Mouse (Mus musculus) embryonic facial prominence, embryonic 13.5 days (tissue): ENCODE results near the gene Klhl29. TPM values are rescaled to one million over a fixed set of nuclear protein-coding genes. Genes with fewer than 3 reads are reported as not detected.
A peak's percentile ranks its signal among the peaks of the same experiment; 100 is the strongest.

ENCODE experiments used
- ATAC-seq: fragments of 200-750 bp; cut with Nextera tagmentation; 2 replicates; pipeline ENCODE4 v1.8.0; 2017; ENCODE audit warnings: low read depth; ENCODE audit not compliant: insufficient number of reproducible peaks, insufficient read depth, low FRiP score, low TSS enrichment
- H3K27ac ChIP-seq: fragments of 300-500 bp; sonication (generic); 2 replicates; pipeline ENCODE4 v1.5.1; 2015; ENCODE audit warnings: moderate library complexity, mild to moderate bottlenecking, inconsistent platforms
- H3K27me3 ChIP-seq: fragments of 300-500 bp; sonication (generic); 2 replicates; pipeline ENCODE4 v1.6.1; 2015; ENCODE audit warnings: mild to moderate bottlenecking, inconsistent platforms
- H3K36me3 ChIP-seq: fragments of 300-500 bp; sonication (generic); 2 replicates; pipeline ENCODE4 v1.6.1; 2015; ENCODE audit warnings: mild to moderate bottlenecking, inconsistent platforms
- H3K4me1 ChIP-seq: fragments of 300-500 bp; sonication (generic); 2 replicates; pipeline ENCODE4 v1.6.1; 2015; ENCODE audit warnings: inconsistent platforms
- H3K4me2 ChIP-seq: fragments of 300-500 bp; sonication (generic); 2 replicates; pipeline ENCODE4 v1.6.1; 2015; ENCODE audit warnings: moderate library complexity, mild to moderate bottlenecking, inconsistent platforms
- H3K4me3 ChIP-seq: fragments of 300-500 bp; sonication (generic); 2 replicates; pipeline ENCODE4 v1.5.1; 2015; ENCODE audit warnings: mild to moderate bottlenecking, inconsistent platforms
- H3K9ac ChIP-seq: fragments of 300-500 bp; sonication (generic); 2 replicates; pipeline ENCODE4 v1.6.1; 2015; ENCODE audit warnings: mild to moderate bottlenecking, inconsistent platforms
- H3K9me3 ChIP-seq: fragments of 300-500 bp; sonication (generic); 2 replicates; pipeline ENCODE4 v1.6.1; 2016; ENCODE audit warnings: inconsistent platforms
- WGBS: fragments of 180-500 bp; shearing (Covaris S2); methylation state at CpG from one replicate; pipeline ENCODE4 v1.1.7; 2015; ENCODE audit warnings: mixed read lengths; 5-methylcytosine and 5-hydroxymethylcytosine counted together
- polyA plus RNA-seq: library from polyadenylated mRNA; unstranded; fragments of >200 nt; fragmentation: Nextera tagmentation; extraction: Ambion mirVana; gene quantifications from 2 replicates; pipeline ENCODE4 v1.2.1, GENCODE M21; 2015

The Klhl29 gene
- polyA plus RNA-seq, 1 experiment from 2014 or later = 2.0 TPM

- no peak overlapping the region for H3K4me2 ChIP-seq
- peaks cover 13% of the 10 kb centered on the region for H3K4me1 ChIP-seq
- H3K9me3 ChIP-seq = no peaks in the 10 kb centered on the region
- no peaks in the 10 kb centered on the region for H3K27me3 ChIP-seq
- WGBS = 77% methylated on average over 9 of the region's 9 CpGs
- H3K9ac ChIP-seq = no peak overlapping the region
- H3K36me3 ChIP-seq = no peaks in the 10 kb centered on the region
- H3K27ac ChIP-seq = no peak overlapping the region
- no peak overlapping the region for H3K4me3 ChIP-seq
- no peak for ATAC-seq
These were observed 52.9 kb downstream of the Klhl29 start for GRCm38 (mm10) chr12:5322444-5323087.

GRCm38 (mm10) chr12:5321017-5321416 is 54.5 kb downstream of the Klhl29 start:
- Histone ChIP-seq H3K4me2 (no peak overlapping the region), H3K27me3 (no peaks in the 10 kb centered on the region), H3K36me3 (no peaks in the 10 kb centered on the region), H3K9ac (no peak overlapping the region), H3K4me3 (no peak overlapping the region), H3K4me1 (peaks cover 20% of the 10 kb centered on the region), H3K9me3 (no peaks in the 10 kb centered on the region), H3K27ac (no peak overlapping the region)
- 91% methylated on average over 3 of the region's 3 CpGs for WGBS
- no peak for ATAC-seq

GRCm38 (mm10) chr12:5319359-5319973 is 56.0 kb downstream of the Klhl29 start:
- no peak overlapping the region for H3K4me3 ChIP-seq
- no peaks in the 10 kb centered on the region for H3K27me3 ChIP-seq
- H3K27ac ChIP-seq = 0 out of 2 replicates have a peak overlapping the region, but pooled peaks have one; percentile 1
- H3K9ac ChIP-seq = no peak overlapping the region; the same call in 1 of the 2 replicates
- no peaks in the 10 kb centered on the region for H3K9me3 ChIP-seq
- H3K4me1 ChIP-seq = peaks cover 20% of the 10 kb centered on the region
- no peak for ATAC-seq
- H3K36me3 ChIP-seq = no peaks in the 10 kb centered on the region
- 13% methylated on average over 12 of the region's 12 CpGs for WGBS
- peak overlapping the region; percentile 7; the same call in 1 of the 2 replicates for H3K4me2 ChIP-seq

GRCm38 (mm10) chr12:5316029-5316567 is 59.4 kb downstream of the Klhl29 start:
- ATAC-seq = no peak
- H3K9ac ChIP-seq = no peak overlapping the region
- H3K4me2 ChIP-seq = no peak overlapping the region
- H3K27me3 ChIP-seq = no peaks in the 10 kb centered on the region
- 0 out of 2 replicates have a peak, but pooled peaks cover 5% of the 10 kb centered on the region for H3K36me3 ChIP-seq
- H3K27ac ChIP-seq = no peak overlapping the region
- peaks cover 25% of the 10 kb centered on the region for H3K4me1 ChIP-seq
- 85% methylated on average over 9 of the region's 9 CpGs for WGBS
- H3K4me3 ChIP-seq = no peak overlapping the region
- H3K9me3 ChIP-seq = no peaks in the 10 kb centered on the region

- Histone ChIP-seq H3K36me3 (0 out of 2 replicates have a peak, but pooled peaks cover 5% of the 10 kb centered on the region), H3K4me1 (no peaks in the 10 kb centered on the region), H3K9me3 (no peaks in the 10 kb centered on the region), H3K27ac (no peak overlapping the region), H3K4me3 (no peak overlapping the region), H3K4me2 (no peak overlapping the region), H3K27me3 (no peaks in the 10 kb centered on the region), H3K9ac (no peak overlapping the region)
- ATAC-seq = no peak
- WGBS = 85% methylated on average over 2 of the region's 2 CpGs
These were observed 67.6 kb downstream of the Klhl29 start for GRCm38 (mm10) chr12:5307923-5308322.

- no peak for ATAC-seq
- Histone ChIP-seq H3K9me3 (no peaks in the 10 kb centered on the region), H3K36me3 (no peaks in the 10 kb centered on the region), H3K4me3 (no peak overlapping the region), H3K4me2 (no peak overlapping the region), H3K9ac (no peak overlapping the region), H3K27ac (no peak overlapping the region), H3K27me3 (no peaks in the 10 kb centered on the region), H3K4me1 (peaks cover 13% of the 10 kb centered on the region)
- WGBS = 44% methylated on average over 1 of the region's 1 CpGs
These were observed 70.0 kb downstream of the Klhl29 start for GRCm38 (mm10) chr12:5305466-5305865.

GRCm38 (mm10) chr12:5303912-5304311 is 71.6 kb downstream of the Klhl29 start:
- Histone ChIP-seq H3K27me3 (no peaks in the 10 kb centered on the region), H3K27ac (no peak overlapping the region), H3K4me2 (no peak overlapping the region), H3K9ac (no peak overlapping the region), H3K9me3 (no peaks in the 10 kb centered on the region), H3K36me3 (no peaks in the 10 kb centered on the region), H3K4me3 (no peak overlapping the region), H3K4me1 (peaks cover 27% of the 10 kb centered on the region)
- no peak for ATAC-seq
- 89% methylated on average over 5 of the region's 5 CpGs for WGBS

GRCm38 (mm10) chr12:5303100-5303499 is 72.4 kb downstream of the Klhl29 start:
- 83% methylated on average over 4 of the region's 4 CpGs for WGBS
- H3K9ac ChIP-seq = no peak overlapping the region
- H3K27me3 ChIP-seq = no peaks in the 10 kb centered on the region
- H3K9me3 ChIP-seq = no peaks in the 10 kb centered on the region
- H3K4me2 ChIP-seq = no peak overlapping the region
- no peak for ATAC-seq
- H3K4me3 ChIP-seq = no peak overlapping the region
- peaks cover 27% of the 10 kb centered on the region for H3K4me1 ChIP-seq
- H3K27ac ChIP-seq = no peak overlapping the region
- no peaks in the 10 kb centered on the region for H3K36me3 ChIP-seq

GRCm38 (mm10) chr12:5301841-5302240 is 73.6 kb downstream of the Klhl29 start:
- Histone ChIP-seq H3K9me3 (no peaks in the 10 kb centered on the region), H3K36me3 (no peaks in the 10 kb centered on the region), H3K4me2 (no peak overlapping the region), H3K4me3 (no peak overlapping the region), H3K27ac (no peak overlapping the region), H3K9ac (no peak overlapping the region), H3K27me3 (no peaks in the 10 kb centered on the region), H3K4me1 (peaks cover 27% of the 10 kb centered on the region)
- 78% methylated on average over 5 of the region's 5 CpGs for WGBS
- no peak for ATAC-seq

- Histone ChIP-seq H3K4me3 (no peak overlapping the region), H3K27me3 (no peaks in the 10 kb centered on the region), H3K36me3 (no peaks in the 10 kb centered on the region), H3K4me2 (no peak overlapping the region), H3K9ac (no peak overlapping the region), H3K27ac (no peak overlapping the region), H3K9me3 (no peaks in the 10 kb centered on the region), H3K4me1 (peaks cover 22% of the 10 kb centered on the region)
- WGBS = 76% methylated on average over 7 of the region's 7 CpGs
- no peak for ATAC-seq
These were observed 79.1 kb downstream of the Klhl29 start for GRCm38 (mm10) chr12:5296422-5296821.

GRCm38 (mm10) chr12:5292316-5292715 is 83.2 kb downstream of the Klhl29 start:
- no peaks in the 10 kb centered on the region for H3K9me3 ChIP-seq
- H3K27me3 ChIP-seq = no peaks in the 10 kb centered on the region
- no peak overlapping the region for H3K27ac ChIP-seq
- 90% methylated on average over 7 of the region's 7 CpGs for WGBS
- no peaks in the 10 kb centered on the region for H3K36me3 ChIP-seq
- ATAC-seq = no peak
- H3K4me2 ChIP-seq = no peak overlapping the region
- H3K9ac ChIP-seq = no peak overlapping the region
- H3K4me1 ChIP-seq = no peaks in the 10 kb centered on the region
- H3K4me3 ChIP-seq = no peak overlapping the region

GRCm38 (mm10) chr12:5285579-5285978 is 89.9 kb downstream of the Klhl29 start:
- H3K27me3 ChIP-seq = no peaks in the 10 kb centered on the region
- no peak overlapping the region for H3K9ac ChIP-seq
- ATAC-seq = no peak
- no peaks in the 10 kb centered on the region for H3K9me3 ChIP-seq
- no peak overlapping the region for H3K4me2 ChIP-seq
- H3K4me3 ChIP-seq = no peak overlapping the region
- no peak overlapping the region for H3K27ac ChIP-seq
- 0 out of 2 replicates have a peak, but pooled peaks cover 3% of the 10 kb centered on the region for H3K36me3 ChIP-seq
- H3K4me1 ChIP-seq = peaks cover 18% of the 10 kb centered on the region
- 87% methylated on average over 11 of the region's 11 CpGs for WGBS
